Mouse (Mus musculus) forebrain, embryonic 12.5 days (tissue): Measurements from ENCODE around the gene Ifrd2. TPM values are rescaled to one million over a fixed set of nuclear protein-coding genes. Genes with fewer than 3 reads are reported as not detected.
A peak's percentile ranks its signal among the peaks of the same experiment; 100 is the strongest.
"Not testable (repeated sequence)": the region's sequence is repeated elsewhere in the genome, so short reads cannot be mapped to it uniquely, and the experiment has no call there.

Experiments used
- ATAC-seq: fragments of 200-750 bp; cut with Nextera tagmentation; 2 replicates; pipeline ENCODE4 v1.8.0; 2017; ENCODE audit warnings: moderate TSS enrichment; ENCODE audit not compliant: low FRiP score
- H3K27ac ChIP-seq: fragments of 300-500 bp; sonication (generic); 2 replicates; pipeline ENCODE4 v1.5.1; 2016; ENCODE audit warnings: mild to moderate bottlenecking
- H3K27me3 ChIP-seq: fragments of 300-500 bp; sonication (generic); 2 replicates; pipeline ENCODE4 v1.6.1; 2016; ENCODE audit warnings: mild to moderate bottlenecking
- H3K36me3 ChIP-seq: fragments of 300-500 bp; sonication (generic); replicated peaks from 2 replicates; pipeline ENCODE4 v1.6.1; 2016; ENCODE audit warnings: mild to moderate bottlenecking
- H3K4me1 ChIP-seq: fragments of 300-500 bp; sonication (generic); 2 replicates; pipeline ENCODE4 v1.6.1; 2016
- H3K4me2 ChIP-seq: fragments of 300-500 bp; sonication (generic); 2 replicates; pipeline ENCODE4 v1.6.1; 2016; ENCODE audit warnings: mild to moderate bottlenecking, moderate library complexity
- H3K4me3 ChIP-seq: fragments of 300-500 bp; sonication (generic); replicated peaks from 2 replicates; pipeline ENCODE4 v1.5.1; 2016; ENCODE audit warnings: mild to moderate bottlenecking
- H3K9ac ChIP-seq: fragments of 300-500 bp; sonication (generic); 2 replicates; pipeline ENCODE4 v1.6.1; 2016; ENCODE audit warnings: mild to moderate bottlenecking
- H3K9me3 ChIP-seq: fragments of 300-500 bp; sonication (generic); 2 replicates; pipeline ENCODE4 v1.6.1; 2016
- WGBS: fragments of 180-500 bp; shearing (Covaris S2); methylation state at CpG from one replicate; pipeline ENCODE4 v1.1.7; 2016; 5-methylcytosine and 5-hydroxymethylcytosine counted together
- polyA plus RNA-seq: library from polyadenylated mRNA; unstranded; fragments of >200 nt; fragmentation: Nextera tagmentation; extraction: Ambion mirVana; gene quantifications from 2 replicates; pipeline ENCODE4 v1.2.1, GENCODE M21; 2016

The Ifrd2 gene
- polyA plus RNA-seq, 1 experiment from 2014 or later: 22.1 TPM

GRCm38 (mm10) chr9:107570016-107570415 lies 17.4 kb upstream of the Ifrd2 start:
- H3K4me3 ChIP-seq: peak overlapping the region; percentile 82
- no peaks in the 10 kb centered on the region for H3K9me3 ChIP-seq
- no peak for ATAC-seq
- peak overlapping the region; percentile 86 for H3K27ac ChIP-seq
- H3K36me3 ChIP-seq: peaks cover 58% of the 10 kb centered on the region
- H3K4me1 ChIP-seq: peaks cover 49% of the 10 kb centered on the region
- peak overlapping the region; percentile 84 for H3K9ac ChIP-seq
- H3K27me3 ChIP-seq: no peaks in the 10 kb centered on the region
- 47% methylated on average over 13 of the region's 13 CpGs for WGBS
- peak overlapping the region; percentile 88 for H3K4me2 ChIP-seq

- ATAC-seq: no peak
- no peaks in the 10 kb centered on the region for H3K27me3 ChIP-seq
- peaks cover 55% of the 10 kb centered on the region for H3K36me3 ChIP-seq
- no peak overlapping the region for H3K27ac ChIP-seq
- peak overlapping the region; percentile 84; the same call in 1 of the 2 replicates for H3K9ac ChIP-seq
- H3K4me2 ChIP-seq: peak overlapping the region; percentile 88
- H3K4me1 ChIP-seq: peaks cover 48% of the 10 kb centered on the region
- 93% methylated on average over 21 of the region's 21 CpGs for WGBS
- peak overlapping the region; percentile 82 for H3K4me3 ChIP-seq
- H3K9me3 ChIP-seq: no peaks in the 10 kb centered on the region
Measured at GRCm38 (mm10) chr9:107570845-107571244, 16.6 kb upstream of the Ifrd2 start.

GRCm38 (mm10) chr9:107571534-107572326 lies 15.7 kb upstream of the Ifrd2 start:
- ATAC-seq: no peak
- Histone ChIP-seq H3K27ac (no peak overlapping the region), H3K4me3 (no peak overlapping the region), H3K36me3 (peaks cover 48% of the 10 kb centered on the region), H3K9ac (no peak overlapping the region), H3K4me2 (peak overlapping the region; percentile 88), H3K27me3 (no peaks in the 10 kb centered on the region), H3K9me3 (no peaks in the 10 kb centered on the region), H3K4me1 (peaks cover 54% of the 10 kb centered on the region)
- WGBS: 96% methylated on average over 22 of the region's 22 CpGs

GRCm38 (mm10) chr9:107572327-107572662 lies 15.1 kb upstream of the Ifrd2 start:
- Histone ChIP-seq H3K4me3 (no peak overlapping the region), H3K9me3 (no peaks in the 10 kb centered on the region), H3K36me3 (peaks cover 48% of the 10 kb centered on the region), H3K4me2 (no peak overlapping the region), H3K27ac (no peak overlapping the region), H3K27me3 (no peaks in the 10 kb centered on the region), H3K4me1 (peaks cover 54% of the 10 kb centered on the region), H3K9ac (no peak overlapping the region)
- 90% methylated on average over 2 of the region's 2 CpGs for WGBS
- no peak for ATAC-seq

GRCm38 (mm10) chr9:107573774-107574173 lies 13.7 kb upstream of the Ifrd2 start:
- H3K27ac ChIP-seq, H3K4me2 ChIP-seq, H3K4me3 ChIP-seq, ATAC-seq, H3K9ac ChIP-seq, H3K27me3 ChIP-seq, H3K9me3 ChIP-seq: not testable (repeated sequence)
- Histone ChIP-seq H3K4me1 (peaks cover 47% of the 10 kb centered on the region), H3K36me3 (peaks cover 48% of the 10 kb centered on the region)
- WGBS: 82% methylated on average over 6 of the region's 6 CpGs

GRCm38 (mm10) chr9:107575579-107576356 lies 11.7 kb upstream of the Ifrd2 start:
- peaks cover 43% of the 10 kb centered on the region for H3K36me3 ChIP-seq
- no peak overlapping the region for H3K4me2 ChIP-seq
- no peaks in the 10 kb centered on the region for H3K27me3 ChIP-seq
- H3K9ac ChIP-seq: no peak overlapping the region
- no peak for ATAC-seq
- no peak overlapping the region for H3K4me3 ChIP-seq
- peak overlapping the region; percentile 57; the same call in 1 of the 2 replicates for H3K27ac ChIP-seq
- no peaks in the 10 kb centered on the region for H3K9me3 ChIP-seq
- peaks cover 50% of the 10 kb centered on the region for H3K4me1 ChIP-seq
- whole genome bisulfite sequencing: 91% methylated on average over 14 of the region's 14 CpGs

- Histone ChIP-seq H3K9ac (peak within 1 kb of the TSS; percentile 41; the same call in 1 of the 2 replicates), H3K4me1 (peaks cover 48% of the 10 kb centered on the region), H3K27me3 (no peaks in the 10 kb centered on the region), H3K4me2 (peak within 1 kb of the TSS; percentile 46), H3K36me3 (peaks cover 36% of the 10 kb centered on the region), H3K4me3 (peak within 1 kb of the TSS; percentile 28), H3K27ac (peak within 1 kb of the TSS; percentile 57), H3K9me3 (no peaks in the 10 kb centered on the region)
- 28% methylated on average over 16 of the region's 16 CpGs for WGBS
- peak; percentile 77 for ATAC-seq
Measured at GRCm38 (mm10) chr9:107576357-107577107, 10.9 kb upstream of the Ifrd2 start, which contains the start of gene Hyal1. Gene Hyal1 (plus strand): TSS chr9:107576927.

GRCm38 (mm10) chr9:107577871-107578270 lies 9.6 kb upstream of the Ifrd2 start:
- Histone ChIP-seq H3K27me3 (no peaks in the 10 kb centered on the region), H3K4me1 (peaks cover 49% of the 10 kb centered on the region), H3K27ac (no peak overlapping the region), H3K4me3 (no peak overlapping the region), H3K36me3 (peaks cover 22% of the 10 kb centered on the region), H3K9ac (no peak overlapping the region), H3K9me3 (no peaks in the 10 kb centered on the region), H3K4me2 (no peak overlapping the region)
- ATAC-seq: no peak
- 92% methylated on average over 10 of the region's 10 CpGs for WGBS

GRCm38 (mm10) chr9:107578587-107578986 lies 8.9 kb upstream of the Ifrd2 start, which contains the start of gene Naa80:
Gene Naa80 (plus strand): TSS chr9:107578887.
- H3K9ac ChIP-seq: peak within 1 kb of the TSS; percentile 2; the same call in 1 of the 2 replicates
- no peak within 1 kb of the TSS for H3K4me2 ChIP-seq
- H3K36me3 ChIP-seq: peaks cover 22% of the 10 kb centered on the region
- H3K4me1 ChIP-seq: peaks cover 49% of the 10 kb centered on the region
- no peaks in the 10 kb centered on the region for H3K9me3 ChIP-seq
- 80% methylated on average over 3 of the region's 3 CpGs for WGBS
- no peaks in the 10 kb centered on the region for H3K27me3 ChIP-seq
- ATAC-seq: no peak
- no peak within 1 kb of the TSS for H3K27ac ChIP-seq
- no peak within 1 kb of the TSS for H3K4me3 ChIP-seq

- WGBS: 92% methylated on average over 14 of the region's 14 CpGs
Measured at GRCm38 (mm10) chr9:107579023-107579900, 8.2 kb upstream of the Ifrd2 start.

More at GRCm38 (mm10) chr9:107579023-107579900, 8.2 kb upstream of the Ifrd2 start:
- H3K9ac ChIP-seq: peak overlapping the region; percentile 2; the same call in 1 of the 2 replicates
- peaks cover 20% of the 10 kb centered on the region for H3K36me3 ChIP-seq
- no peaks in the 10 kb centered on the region for H3K9me3 ChIP-seq
- no peak for ATAC-seq
- peaks cover 49% of the 10 kb centered on the region for H3K4me1 ChIP-seq
- H3K4me3 ChIP-seq: no peak overlapping the region
- H3K4me2 ChIP-seq: no peak overlapping the region
- H3K27me3 ChIP-seq: no peaks in the 10 kb centered on the region
- H3K27ac ChIP-seq: no peak overlapping the region
